Mouse (Mus musculus) CD4-positive, CD25-positive, alpha-beta regulatory T cell, adult 2 months (primary cell): ENCODE results near the gene Dcun1d2.
A peak's percentile ranks its signal among the peaks of the same experiment; 100 is the strongest.

Experiments
- DNase-seq: peaks from one replicate; pipeline ENCODE4 v3.0.0-alpha.2; 2012; ENCODE audit warnings: low read depth, low spot score

The Dcun1d2 gene

GRCm38 (mm10) chr8:13254019-13254418, 33.9 kb downstream of the Dcun1d2 start, which contains the start of gene Adprhl1:
TSS of gene Adprhl1 (minus strand) at chr8:13254162.
- peak; percentile 82 for DNase-seq

- DNase-seq: no peak
Observed at GRCm38 (mm10) chr8:13253413-13253812, 34.5 kb downstream of the Dcun1d2 start.

DNA sequence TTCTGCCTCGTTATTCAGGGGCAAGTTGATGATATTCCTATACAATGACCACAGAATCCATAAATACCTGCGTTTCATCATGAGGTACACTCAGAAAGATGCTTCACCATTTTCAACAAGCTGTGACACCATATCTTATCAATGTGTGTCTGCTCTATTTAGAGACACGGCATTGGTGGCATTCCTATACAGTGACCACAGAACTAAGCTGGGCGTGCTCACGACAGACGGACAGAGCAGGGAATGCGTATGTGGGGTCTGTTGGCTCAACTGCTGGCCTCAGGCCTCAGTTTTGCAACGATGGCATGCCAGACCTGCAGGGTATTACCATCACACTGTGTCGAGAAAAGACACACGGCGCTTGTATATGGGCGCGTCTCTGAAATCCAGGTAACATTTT, 35.1 kb downstream of the Dcun1d2 start:
- DNase-seq: no peak

DNA sequence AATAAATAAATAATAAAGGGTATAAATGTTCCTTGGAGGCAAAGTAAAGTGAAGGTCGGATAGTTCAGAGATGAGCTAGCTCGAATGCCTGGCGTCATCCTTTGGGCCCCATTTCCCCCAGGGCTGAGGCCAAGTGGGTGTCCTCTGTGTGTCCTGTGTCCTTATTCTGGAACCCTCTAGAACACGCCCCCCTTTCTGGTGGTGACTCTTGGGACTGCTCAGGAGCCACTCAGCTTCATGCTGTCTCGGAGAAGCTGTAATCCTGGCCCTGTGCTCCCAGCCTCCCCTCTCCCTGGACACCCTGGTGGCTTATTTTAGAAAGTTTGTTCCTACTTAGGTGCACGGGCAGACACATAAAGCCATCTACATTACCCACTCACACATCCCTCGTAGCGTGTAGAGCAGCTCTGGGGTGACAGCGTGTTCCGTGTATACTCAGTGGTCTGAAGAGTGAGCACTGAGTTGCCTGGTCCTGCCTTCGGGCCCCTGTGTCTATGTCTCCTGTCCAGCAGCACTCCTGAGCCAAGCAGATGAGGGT, 43.5 kb downstream of the Dcun1d2 start:
- DNase-seq: no peak

GRCm38 (mm10) chr8:13242985-13243870, 44.7 kb downstream of the Dcun1d2 start:
- DNase-seq: no peak

DNA sequence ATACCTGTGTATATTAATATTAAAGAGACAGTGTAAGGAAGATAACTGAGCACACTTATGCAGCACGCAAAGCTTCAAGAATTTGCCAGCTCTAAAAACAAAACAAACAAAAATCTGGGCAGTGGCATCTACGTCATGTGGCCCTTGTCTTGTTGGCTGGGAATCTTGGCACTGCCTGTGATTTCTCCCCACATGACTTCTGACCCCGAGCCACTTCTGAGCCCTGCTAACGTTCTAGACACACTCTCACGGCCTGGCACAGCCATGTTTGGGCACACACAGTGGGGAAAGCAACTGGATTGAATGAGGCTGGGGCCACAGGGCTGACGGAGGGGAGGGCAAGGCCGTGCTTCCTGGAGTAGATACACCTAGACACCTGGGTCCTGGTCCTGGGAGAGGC, 47.2 kb downstream of the Dcun1d2 start:
- DNase-seq: no peak

- no peak for DNase-seq
Observed at GRCm38 (mm10) chr8:13240055-13240454, 47.9 kb downstream of the Dcun1d2 start.

DNA sequence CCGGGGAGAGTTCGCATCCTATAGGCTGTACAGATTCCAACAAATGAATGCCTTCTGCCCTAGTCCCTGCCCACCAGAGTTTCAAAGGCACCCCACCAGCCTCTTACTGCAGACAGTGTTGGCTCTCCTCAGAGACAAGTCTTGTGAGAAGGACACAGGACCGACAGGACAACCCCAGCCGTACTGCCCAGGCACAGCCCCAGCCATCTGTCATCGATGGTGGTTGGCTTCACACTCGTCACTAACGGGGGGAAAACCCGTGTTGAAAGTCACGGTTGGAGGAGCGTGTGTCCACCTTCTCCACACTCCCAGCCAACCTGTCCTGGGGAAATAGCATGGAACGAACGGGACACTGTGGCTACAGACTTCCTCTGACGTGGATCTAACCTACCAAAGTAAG, 53.1 kb downstream of the Dcun1d2 start:
- DNase-seq: no peak

GRCm38 (mm10) chr8:13230471-13230870, 57.5 kb downstream of the Dcun1d2 start:
- no peak for DNase-seq

DNA sequence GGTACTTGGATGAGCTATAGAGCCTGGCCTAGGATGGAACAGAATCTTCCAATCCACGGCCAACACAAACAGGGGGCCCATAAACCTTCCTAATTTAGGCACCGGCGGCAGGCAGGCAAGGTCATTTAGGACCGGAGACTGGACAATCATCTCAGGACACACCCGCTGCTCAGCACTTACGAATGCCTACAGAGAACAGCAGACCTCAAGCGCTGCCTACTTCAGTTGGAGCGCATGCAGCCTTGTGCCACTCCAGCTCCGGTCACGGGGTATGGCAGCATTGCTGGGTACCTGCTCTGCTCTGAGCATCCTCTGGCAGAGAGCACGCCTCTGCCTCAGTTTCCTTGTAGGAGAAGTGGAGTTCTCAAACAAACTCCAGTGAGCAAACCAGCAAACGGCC, 58.1 kb downstream of the Dcun1d2 start:
- no peak for DNase-seq

- no peak for DNase-seq
Observed at GRCm38 (mm10) chr8:13228923-13229610, 58.9 kb downstream of the Dcun1d2 start.

DNA sequence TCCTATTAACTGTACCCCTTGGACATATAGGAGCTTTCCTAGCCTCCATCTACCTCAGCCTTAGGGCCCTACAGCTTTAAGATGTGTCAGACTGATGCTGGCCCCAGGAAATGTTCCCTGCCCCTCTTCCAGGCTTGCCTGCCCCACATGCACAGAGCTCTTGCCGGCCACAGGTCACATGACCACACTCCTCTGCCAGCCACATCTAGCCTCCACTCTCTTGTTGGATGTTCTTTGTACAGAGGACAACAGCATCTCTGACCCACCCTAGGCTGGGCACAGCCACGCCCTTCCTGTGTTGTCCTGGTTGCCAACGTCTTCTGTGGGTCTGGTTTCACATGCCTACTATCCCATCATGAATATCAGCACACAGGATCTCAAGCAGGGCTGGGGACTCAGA, 60.7 kb downstream of the Dcun1d2 start:
- no peak for DNase-seq

GRCm38 (mm10) chr8:13226288-13226687, 61.6 kb downstream of the Dcun1d2 start:
- no peak for DNase-seq

GRCm38 (mm10) chr8:13224426-13224825, 63.5 kb downstream of the Dcun1d2 start:
- DNase-seq: no peak

DNA sequence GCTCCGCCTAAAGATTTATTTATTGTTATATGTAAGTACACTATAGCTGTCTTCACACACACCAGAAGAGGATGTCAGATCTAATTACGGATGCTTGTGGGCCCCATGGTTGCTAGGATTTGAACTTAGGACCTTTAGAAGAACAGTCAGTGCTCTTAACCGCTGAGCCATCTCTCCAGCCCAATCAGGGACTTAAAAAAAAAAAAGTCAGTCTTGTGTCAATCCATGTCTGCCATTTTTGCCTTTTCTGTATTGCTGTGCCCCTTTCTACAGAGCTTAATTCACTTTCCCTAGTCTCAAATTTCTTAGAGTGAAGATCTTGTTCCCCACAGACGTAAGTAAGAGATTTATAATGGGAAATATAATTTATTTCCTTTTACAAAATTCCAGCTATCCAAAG, 69.5 kb downstream of the Dcun1d2 start:
- DNase-seq: no peak

DNA sequence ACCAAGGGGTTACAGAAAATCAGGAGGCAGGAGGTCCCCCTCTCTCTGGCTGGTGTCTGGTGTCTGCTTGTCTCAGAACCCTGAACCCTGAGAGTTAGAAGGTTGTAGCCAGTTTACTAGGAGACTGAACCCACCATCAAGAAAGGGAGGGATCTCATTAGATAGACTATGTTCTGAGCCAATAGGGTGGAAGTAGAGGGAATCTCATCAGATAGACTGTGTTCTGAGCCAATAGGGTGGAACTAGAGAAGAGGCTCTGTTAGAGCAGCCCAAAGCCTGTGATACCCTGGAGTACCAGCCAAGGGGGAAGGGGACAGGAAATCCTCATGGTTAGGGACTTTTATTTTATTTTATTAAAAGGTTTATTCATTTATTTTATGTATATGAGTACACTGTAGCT, 69.9 kb downstream of the Dcun1d2 start:
- DNase-seq: no peak

GRCm38 (mm10) chr8:13217093-13217492, 70.8 kb downstream of the Dcun1d2 start:
- DNase-seq: no peak

DNA sequence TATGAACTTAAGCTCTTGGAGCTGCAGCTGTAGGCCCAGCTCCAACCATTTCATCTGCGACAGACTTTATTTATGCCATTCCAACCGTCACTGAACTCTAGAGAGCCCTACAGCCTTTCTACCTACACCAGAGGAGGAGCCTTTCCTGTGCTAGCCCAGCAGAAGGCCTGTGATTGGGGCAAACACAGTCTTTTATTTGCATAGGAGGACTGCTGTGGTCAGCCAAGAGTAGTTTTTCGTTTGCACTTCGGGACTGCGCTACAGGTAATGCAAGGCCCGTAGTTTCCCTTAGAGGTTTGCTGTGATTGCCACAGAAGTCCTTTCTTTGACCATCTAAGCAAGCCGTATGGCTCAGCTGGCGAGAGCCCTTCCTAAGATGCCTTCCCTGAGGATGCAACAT, 71.5 kb downstream of the Dcun1d2 start:
- DNase-seq: no peak

DNA sequence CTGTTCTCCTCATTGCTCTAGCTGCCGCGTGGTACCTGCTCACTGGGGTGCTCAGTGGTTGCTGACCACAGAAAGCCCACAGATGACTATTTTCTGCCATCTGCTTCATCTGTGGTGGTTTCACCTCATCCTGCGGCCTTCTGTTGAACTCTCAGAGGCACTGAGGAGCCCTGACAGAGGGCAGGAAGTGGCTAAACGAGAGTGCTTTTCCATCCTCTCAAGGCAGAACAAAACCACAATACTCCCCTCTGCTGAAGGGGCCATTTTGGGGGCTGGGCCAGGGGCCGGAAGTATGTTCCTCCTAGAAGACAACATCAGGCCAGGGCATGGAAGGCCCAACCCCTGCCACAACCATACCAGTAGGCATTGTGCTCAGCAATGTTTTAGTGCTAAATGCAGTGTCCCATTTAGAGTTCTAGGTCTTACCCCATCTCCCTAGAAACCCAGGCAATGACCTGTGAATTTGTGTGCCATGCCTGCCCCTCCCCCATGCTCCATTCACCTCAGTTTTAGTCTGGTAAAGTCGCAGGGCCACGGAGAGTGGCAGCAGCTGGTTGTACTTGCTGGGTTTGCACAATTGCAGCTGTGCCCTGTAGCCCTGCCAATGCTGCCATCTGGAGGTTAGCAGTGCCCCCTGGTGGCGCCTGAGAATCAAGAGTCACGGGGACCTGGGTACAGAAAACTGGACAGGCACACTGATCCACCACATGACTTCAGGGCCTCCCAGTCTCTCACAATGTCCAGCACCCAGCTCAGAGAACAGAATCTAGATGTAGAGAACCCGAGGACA, 74.3 kb downstream of the Dcun1d2 start:
- peak; percentile 92 for DNase-seq

- DNase-seq: no peak
Observed at GRCm38 (mm10) chr8:13209770-13210169, 78.2 kb downstream of the Dcun1d2 start.

GRCm38 (mm10) chr8:13208627-13209355, 79.1 kb downstream of the Dcun1d2 start:
- DNase-seq: peak; percentile 33
